Mouse (Mus musculus) erythroblast, embryonic 14.5 days (primary cell): ENCODE results near the gene Cyp2u1.

Source experiments
- GATA1 ChIP-seq: IDR thresholded peaks from 2 replicates; pipeline ENCODE4 v1.6.1; 2012; ENCODE audit warnings: low read length, inconsistent platforms, mixed read lengths
- TAL1 ChIP-seq: IDR thresholded peaks from 3 replicates; pipeline ENCODE4 v1.6.1; 2012; ENCODE audit warnings: low read length, inconsistent platforms, mixed read lengths

- TF ChIP-seq GATA1 (no peak), TAL1 (no peak)
These were observed 45.5 kb upstream of the Cyp2u1 start for GRCm38 (mm10) chr3:131348579-131348950.
